Mouse (Mus musculus) left cerebral cortex, adult 9 months (tissue): Measurements from ENCODE around the gene Mgea5.

Experiments used
- DNase-seq, 2 experiments: peaks; one replicate each; pipeline ENCODE4 v3.0.0; 2022; ENCODE audit warnings: low spot score in 2 of 2

Mgea5 gene

GRCm38 (mm10) chr19:45796061-45796556 lies 12.5 kb upstream of the Mgea5 start:
- no peak for DNase-seq

DNA sequence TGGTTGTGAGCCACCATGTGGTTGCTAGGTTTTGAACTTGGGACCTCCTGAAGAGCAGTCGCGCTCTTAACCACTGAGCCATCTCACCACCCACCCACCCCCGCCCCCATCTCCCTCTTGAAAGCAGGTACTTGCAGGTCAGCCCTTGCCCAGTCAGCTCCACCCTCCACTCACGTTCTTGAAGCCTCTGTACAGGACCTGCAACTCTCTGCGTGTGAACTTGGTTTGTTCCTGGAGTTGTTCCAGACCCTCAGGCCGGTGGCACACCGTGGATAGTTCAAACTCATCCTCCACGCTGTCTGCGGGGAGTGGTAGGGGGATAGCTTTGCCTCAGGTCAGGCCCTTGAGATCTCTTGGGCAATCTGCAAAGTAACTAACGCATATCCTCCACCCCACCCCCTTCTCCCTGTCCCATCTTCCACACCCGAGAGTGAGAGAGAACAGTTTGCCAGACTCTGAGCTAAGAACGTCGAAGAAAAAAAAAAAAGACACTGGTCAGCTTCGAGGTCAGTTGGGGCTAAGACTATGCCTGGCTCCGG lies 11.8 kb upstream of the Mgea5 start:
- DNase-seq = no peak

- no peak for DNase-seq
Observed at GRCm38 (mm10) chr19:45794718-45795117, 11.1 kb upstream of the Mgea5 start.

GRCm38 (mm10) chr19:45792404-45792803 lies 8.8 kb upstream of the Mgea5 start:
- DNase-seq = no peak

DNA sequence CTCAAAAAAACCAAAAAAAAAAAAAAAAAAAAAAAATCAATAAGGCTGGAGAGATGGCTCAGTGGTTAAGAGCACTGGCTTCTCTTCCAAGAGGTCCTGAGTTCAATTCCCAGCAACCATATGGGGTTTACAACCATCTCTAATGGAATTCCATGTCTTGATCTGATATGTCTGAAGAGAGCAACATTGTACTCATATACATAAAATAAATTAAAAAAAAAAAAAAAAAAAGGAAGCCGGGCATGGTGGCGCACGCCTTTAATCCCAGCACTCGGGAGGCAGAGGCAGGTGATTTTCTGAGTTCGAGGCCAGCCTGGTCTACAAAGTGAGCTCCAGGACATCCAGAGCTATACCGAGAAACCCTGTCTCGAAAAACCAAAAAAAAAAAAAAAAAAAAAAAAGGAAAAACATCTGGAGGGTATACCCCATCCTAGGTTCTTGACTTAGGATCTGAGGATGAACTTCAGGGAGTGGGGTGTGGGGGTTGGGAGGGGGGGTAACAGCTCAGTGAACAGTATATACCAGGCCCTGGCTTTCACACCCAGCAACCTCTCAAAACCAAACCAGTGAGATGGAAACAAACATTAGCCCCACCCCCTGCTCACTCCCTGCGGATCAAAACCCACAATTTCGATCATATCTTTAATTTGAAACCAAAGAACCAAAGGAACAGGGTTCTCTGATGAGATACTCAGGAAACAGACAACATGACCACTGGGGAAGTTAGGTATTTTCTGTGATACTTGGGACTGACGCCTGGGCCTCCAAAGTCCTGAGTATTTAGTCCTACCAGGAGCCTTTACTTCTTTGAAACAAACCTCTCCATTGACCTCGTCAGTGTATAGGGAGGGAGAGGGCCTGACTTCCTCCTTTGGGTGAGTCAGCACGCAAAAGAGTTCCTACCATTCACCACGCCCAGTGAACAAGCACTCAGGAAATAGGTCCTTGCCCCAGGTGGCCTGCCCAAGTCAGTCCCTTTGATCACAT lies 6.5 kb upstream of the Mgea5 start:
- DNase-seq = no peak

- no peak for DNase-seq
Observed at GRCm38 (mm10) chr19:45789365-45789764, 5.7 kb upstream of the Mgea5 start.

DNA sequence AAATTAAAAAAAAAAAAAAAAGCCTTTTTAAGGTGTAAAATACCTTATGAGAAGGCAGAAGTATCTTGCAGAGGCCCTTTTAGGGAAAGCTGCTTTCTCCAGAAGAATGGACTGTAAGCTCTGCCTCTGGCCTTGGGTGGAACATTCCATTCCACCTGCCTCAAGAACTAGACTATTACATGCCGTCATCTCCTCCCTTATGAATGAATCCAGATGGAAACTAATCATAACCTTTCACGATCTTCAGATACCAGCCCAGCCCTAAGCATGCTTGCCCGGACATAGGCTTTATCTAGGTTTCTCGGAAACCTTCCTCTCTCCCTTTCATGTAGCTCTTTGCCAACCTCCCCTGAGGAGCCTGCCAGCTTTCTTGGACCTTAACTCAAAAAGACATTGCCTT lies 4.7 kb upstream of the Mgea5 start:
- no peak for DNase-seq

GRCm38 (mm10) chr19:45787450-45787849 lies 3.8 kb upstream of the Mgea5 start:
- DNase-seq = no peak

GRCm38 (mm10) chr19:45785470-45785869 lies 1.8 kb upstream of the Mgea5 start:
- no peak for DNase-seq

GRCm38 (mm10) chr19:45783933-45784576 lies 418 bp upstream of the Mgea5 start:
- no peak for DNase-seq

DNA sequence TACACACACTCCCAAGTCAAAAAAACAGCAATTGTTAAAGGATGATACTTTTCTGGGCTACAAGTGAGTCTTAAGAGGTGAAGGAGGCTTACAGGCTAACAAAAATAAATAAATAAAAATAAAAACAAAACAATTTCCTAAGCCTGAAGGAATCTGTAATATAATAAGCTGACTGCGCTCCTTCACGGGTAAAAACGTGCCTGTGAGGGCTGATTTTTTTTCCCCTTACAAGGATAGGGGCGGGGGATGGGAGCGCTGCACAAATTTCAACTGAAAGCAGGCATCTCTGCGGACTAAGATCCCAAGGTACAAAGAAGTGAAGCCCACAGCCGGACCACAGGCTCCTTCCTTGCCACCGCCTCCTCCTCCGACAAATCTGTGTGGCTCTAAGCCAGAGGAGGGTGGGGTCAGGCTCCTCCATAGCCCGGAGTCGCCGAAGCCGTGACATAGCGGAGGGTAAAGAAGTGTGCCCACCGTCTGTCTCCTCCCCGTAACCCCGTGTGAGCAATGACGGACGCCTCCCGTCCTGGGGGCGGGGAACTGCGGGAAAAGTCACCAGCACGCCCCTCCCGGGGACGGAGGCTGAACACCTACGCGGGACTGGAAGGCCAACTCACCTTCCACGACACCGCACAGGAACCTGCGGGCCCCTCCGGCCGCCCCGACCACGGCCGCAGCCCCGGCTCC lies 1.2 kb downstream of the Mgea5 start:
- peak; percentile 39 to 54 for DNase-seq

DNA sequence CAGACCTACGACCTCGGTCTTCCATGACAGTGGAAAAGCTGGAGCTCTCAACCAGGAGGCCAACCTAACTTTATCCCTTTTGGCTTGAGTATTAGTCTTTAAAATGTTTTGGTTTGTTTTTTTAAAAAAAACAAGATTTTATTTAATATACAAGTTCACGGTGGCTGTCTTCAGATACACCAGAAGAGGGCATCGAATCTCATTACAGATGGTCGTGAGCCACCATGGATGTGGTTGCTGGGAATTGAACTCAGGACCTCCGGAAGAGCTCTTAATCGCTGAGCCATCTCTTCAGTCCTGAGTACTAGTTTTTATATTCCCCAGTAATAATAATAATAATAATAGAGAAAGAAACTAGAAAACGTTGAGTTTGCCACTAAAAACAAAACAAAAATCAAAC lies 2.0 kb downstream of the Mgea5 start:
- DNase-seq = no peak

- no peak for DNase-seq
Observed at GRCm38 (mm10) chr19:45780350-45780915, 3.2 kb downstream of the Mgea5 start.

GRCm38 (mm10) chr19:45775486-45775885 lies 8.2 kb downstream of the Mgea5 start:
- DNase-seq = peak in 1 of 2 experiments; percentile 36

DNA sequence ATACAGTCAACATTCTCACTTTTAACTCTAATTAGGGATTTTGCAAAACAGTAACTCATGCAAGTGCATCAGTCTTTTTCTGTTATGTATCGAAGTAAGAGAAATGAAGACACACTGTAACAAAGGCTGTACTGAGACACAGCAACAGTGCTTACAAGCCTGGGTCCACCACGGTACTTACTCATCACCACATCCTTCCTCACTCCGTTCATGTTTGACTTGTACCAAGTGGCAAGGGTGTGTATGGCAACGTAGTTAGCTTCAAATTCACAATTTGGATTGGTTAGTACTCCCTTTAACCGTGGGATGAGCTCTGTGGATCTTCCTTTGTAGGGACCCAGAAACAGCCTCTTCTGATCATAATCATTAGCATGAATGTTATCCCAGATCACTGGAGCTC lies 12.1 kb downstream of the Mgea5 start:
- no peak for DNase-seq

DNA sequence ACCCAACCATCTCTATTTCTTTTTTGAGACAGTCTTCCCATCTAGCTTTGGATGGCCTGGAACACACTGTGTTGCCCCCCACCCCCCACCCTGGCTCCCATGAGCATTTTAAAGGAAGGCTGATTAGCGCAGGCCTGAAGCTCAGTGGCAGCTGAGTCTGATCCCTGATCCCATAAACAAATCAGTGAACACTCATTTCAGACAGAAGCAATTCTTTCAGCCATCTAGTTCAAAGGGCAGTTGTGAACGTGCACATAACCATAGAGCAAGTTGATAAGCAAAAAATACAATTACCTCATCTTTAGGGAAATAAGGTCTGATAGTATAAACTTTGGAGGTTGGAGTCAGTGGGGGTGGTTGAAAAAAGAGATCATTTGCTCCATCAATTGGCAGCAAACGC lies 22.8 kb downstream of the Mgea5 start:
- DNase-seq = no peak

- no peak for DNase-seq
Observed at GRCm38 (mm10) chr19:45758671-45759070, 25.0 kb downstream of the Mgea5 start.

DNA sequence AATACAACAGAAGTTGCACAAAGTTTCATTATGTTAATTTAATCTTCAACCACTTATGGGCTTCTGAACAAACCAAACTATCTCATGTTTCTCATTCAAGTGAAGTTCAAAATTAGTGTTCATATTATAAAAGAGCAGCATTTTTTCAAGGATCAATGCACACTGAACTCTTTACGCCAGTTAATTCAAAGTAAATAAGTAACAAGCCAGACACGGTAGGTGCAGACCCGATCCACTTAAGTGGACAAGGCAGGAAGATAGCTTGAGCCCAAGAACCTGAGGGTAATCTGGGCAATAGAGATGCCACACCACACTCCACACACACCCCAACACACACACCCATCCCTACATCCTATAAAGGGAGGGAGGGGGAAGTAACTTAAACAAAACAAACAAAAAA lies 30.1 kb downstream of the Mgea5 start:
- DNase-seq = no peak

GRCm38 (mm10) chr19:45751881-45752280 lies 31.8 kb downstream of the Mgea5 start:
- DNase-seq = no peak

GRCm38 (mm10) chr19:45749243-45750043 lies 34.2 kb downstream of the Mgea5 start, which contains the start of gene Npm3:
TSS of gene Npm3 (minus strand) at chr19:45749591.
- DNase-seq = peak in 1 of 2 experiments; percentile 69
